In genomic region chr7:19404476-19404875, GRCm38 (mm10) we compare ENCODE assay signal across 8 mouse cellular contexts. TPM values are rescaled to one million over a fixed set of nuclear protein-coding genes. Genes with fewer than 3 reads are reported as not detected.
A peak's percentile ranks its signal among the peaks of the same experiment; 100 is the strongest.
DNase-seq lines count a peak whose midpoint lies in the region; ATAC-seq and TF ChIP-seq lines count a peak whose summit lies in the region.

Ckm (plus strand) TSS chr7:19404776.

- H3K4me1 ChIP-seq in erythroblast, embryonic 14.5 days (ENCODE audit: control insufficient read depth) = peaks cover 19% of the 10 kb centered on the region
- peaks cover 15% of the 10 kb centered on the region for H3K4me1 ChIP-seq in embryonic facial prominence, embryonic 13.5 days
- H3K4me1 ChIP-seq in liver, postnatal 0 days (ENCODE audit: insufficient read depth) = peaks cover 10% of the 10 kb centered on the region; the same call in 1 of the 2 replicates

- WGBS in embryonic facial prominence, embryonic 13.5 days = 52% methylated on average over 7 of the region's 7 CpGs
- 47% methylated on average over 7 of the region's 7 CpGs for whole genome bisulfite sequencing in liver, postnatal 0 days (ENCODE audit: insufficient replicate concordance)

- TF ChIP-seq EP300 in liver, postnatal 0 days (IDR thresholded peaks at IDR 0.05; ENCODE audit: low read depth) = no peak

- H3K27ac ChIP-seq in embryonic facial prominence, embryonic 13.5 days = no peak within 1 kb of the TSS
- no peak within 1 kb of the TSS for H3K27ac ChIP-seq in liver, postnatal 0 days (ENCODE audit: low read depth)

- H3K9me3 ChIP-seq in erythroblast, embryonic 14.5 days (ENCODE audit: control insufficient read depth, low read length) = peaks cover 17% of the 10 kb centered on the region
- no peaks in the 10 kb centered on the region for H3K9me3 ChIP-seq in embryonic facial prominence, embryonic 13.5 days
- peaks cover 6% of the 10 kb centered on the region; the same call in 1 of the 2 replicates for H3K9me3 ChIP-seq in liver, postnatal 0 days (ENCODE audit: low read length)

- no peak for ATAC-seq in erythroblast, adult 5-6 weeks (replicated peaks; ENCODE audit: low FRiP score, poor library complexity, severe bottlenecking)
- no peak for ATAC-seq in embryonic facial prominence, embryonic 13.5 days (ENCODE audit: insufficient number of reproducible peaks, insufficient read depth, low FRiP score, low TSS enrichment, low read depth)
- no peak for ATAC-seq in liver, postnatal 0 days

- no peak for DNase-seq in heart, postnatal 10 days
- DNase-seq in liver, postnatal 0 days = no peak
- no peak for DNase-seq in left cerebral cortex, postnatal 4 days
- DNase-seq in layer of hippocampus, adult 8-10 months (ENCODE audit: low spot score in 2 of 2) = no peak
- no peak for DNase-seq in urinary bladder, postnatal 36 days (ENCODE audit: low spot score in 2 of 2)

- H3K9ac ChIP-seq in embryonic facial prominence, embryonic 13.5 days = peak within 1 kb of the TSS; percentile 68
- H3K9ac ChIP-seq in liver, postnatal 0 days (replicated peaks) = 0 out of 2 replicates have a peak within 1 kb of the TSS, but pooled peaks have one; percentile 16

- no peak for TF ChIP-seq CTCF in liver, postnatal 0 days (IDR thresholded peaks at IDR 0.05; ENCODE audit: low read depth)

- H3K4me3 ChIP-seq in erythroblast, embryonic 14.5 days (replicated peaks) = peak within 1 kb of the TSS; percentile 49
- H3K4me3 ChIP-seq in embryonic facial prominence, embryonic 13.5 days = peak within 1 kb of the TSS; percentile 64
- peak within 1 kb of the TSS; percentile 60 for H3K4me3 ChIP-seq in liver, postnatal 0 days (ENCODE audit: low read depth, low read length)

- peaks cover 67% of the 10 kb centered on the region for H3K27me3 ChIP-seq in erythroblast, embryonic 14.5 days (ENCODE audit: control insufficient read depth)
- H3K27me3 ChIP-seq in embryonic facial prominence, embryonic 13.5 days = peaks cover 73% of the 10 kb centered on the region
- H3K27me3 ChIP-seq in liver, postnatal 0 days (ENCODE audit: insufficient read depth, low read length) = peaks cover 30% of the 10 kb centered on the region

- intact Hi-C loops in heart, postnatal 10 days (cut with DNase I) = loop anchor here (2.0 kb wide), 1 partner anchor 214 kb away; no protein-coding TSS in a partner anchor
- intact Hi-C loops in left cerebral cortex, postnatal 4 days (cut with DNase I) = loop anchor here (10.0 kb wide), 1 partner anchor 300 kb away; no protein-coding TSS in a partner anchor

- no peaks in the 10 kb centered on the region for H3K36me3 ChIP-seq in erythroblast, embryonic 14.5 days (ENCODE audit: control insufficient read depth)
- H3K36me3 ChIP-seq in embryonic facial prominence, embryonic 13.5 days = no peaks in the 10 kb centered on the region
- H3K36me3 ChIP-seq in liver, postnatal 0 days (replicated peaks; ENCODE audit: insufficient read depth, low read length) = no peaks in the 10 kb centered on the region

- H3K4me2 ChIP-seq in embryonic facial prominence, embryonic 13.5 days = peak within 1 kb of the TSS; percentile 98
- peak within 1 kb of the TSS; percentile 93 for H3K4me2 ChIP-seq in liver, postnatal 0 days (ENCODE audit: low read depth, low read length)

RNA-seq across cellular contexts. Expression of gene Ckm, which starts in this region (rescaled TPM):
- not detected in 2 replicates for polyA plus RNA-seq in erythroblast, embryonic 14.5 days (2012)
- total RNA-seq in erythroblast, adult 5-6 weeks (2015; ENCODE audit: low replicate concordance) = not detected in 2 replicates
- total RNA-seq in erythroblast, adult 5-6 weeks (2017; ENCODE audit: low replicate concordance) = not detected in 2 replicates
- polyA plus RNA-seq in embryonic facial prominence, embryonic 13.5 days (2015; fragmentation: Nextera tagmentation; extraction: Ambion mirVana) = 2.1 TPM in 1 of 2 replicates, not detected in the other
- 1,000 to 10,000 TPM; 3,255 to 3,362 TPM for total RNA-seq in heart, postnatal 10 days (2021)
- 5.3 and 94.1 TPM in 2 replicates for polyA plus RNA-seq in liver, postnatal 0 days (2015; fragmentation: Nextera tagmentation; extraction: Ambion mirVana)
- total RNA-seq in left cerebral cortex, postnatal 4 days (2021) = not detected
- total RNA-seq in layer of hippocampus, adult 8-10 months (2022) = 1 to 10 TPM in 1 of 4 experiments, under 1 TPM in 1, not detected in 2; 0.18 to 4.8 TPM

Comparison
In these comparisons a context has a peak if more than half of its experiments do, and no peak if none do; other contexts are left out.
1. RNA of gene Ckm (total RNA-seq): 3,255 to 3,362 TPM in heart, postnatal 10 days; 0.18 to 4.8 TPM in layer of hippocampus, adult 8-10 months, not detected in left cerebral cortex, postnatal 4 days and not detected in erythroblast, adult 5-6 weeks; every median in the first group is over 100 times any median in the second.
2. Peak in every context shown above with its lines, with median percentiles within 50 percentile points of each other: H3K4me3 ChIP-seq.